Mouse (Mus musculus) left cerebral cortex, adult 9 months (tissue): ENCODE measurements around the gene Hnrnpu.

ENCODE experiments used
- DNase-seq, 2 experiments: peaks; one replicate each; pipeline ENCODE4 v3.0.0; 2022; ENCODE audit warnings: low spot score in 2 of 2

Hnrnpu gene

GRCm38 (mm10) chr1:178341435-178341834, 3.8 kb upstream of the Hnrnpu start:
- DNase-seq, result no peak

- DNase-seq, result no peak
Observed at GRCm38 (mm10) chr1:178340213-178340612, 2.6 kb upstream of the Hnrnpu start.

GRCm38 (mm10) chr1:178338318-178338641, 683 bp upstream of the Hnrnpu start:
- DNase-seq, result no peak

- DNase-seq, result no peak
Observed at GRCm38 (mm10) chr1:178336777-178337481, 668 bp downstream of the Hnrnpu start.

GRCm38 (mm10) chr1:178336289-178336775, 1.3 kb downstream of the Hnrnpu start:
- DNase-seq, result peak; percentile 69 to 90

- no peak for DNase-seq
Observed at GRCm38 (mm10) chr1:178335860-178336261, 1.7 kb downstream of the Hnrnpu start.

- DNase-seq, result no peak
Observed at GRCm38 (mm10) chr1:178329946-178330345, 7.7 kb downstream of the Hnrnpu start.

GRCm38 (mm10) chr1:178329017-178329416, 8.6 kb downstream of the Hnrnpu start:
- no peak for DNase-seq

GRCm38 (mm10) chr1:178326950-178327349, 10.6 kb downstream of the Hnrnpu start:
- no peak for DNase-seq

- no peak for DNase-seq
Observed at GRCm38 (mm10) chr1:178326357-178326756, 11.2 kb downstream of the Hnrnpu start.

GRCm38 (mm10) chr1:178324568-178324967, 13.0 kb downstream of the Hnrnpu start:
- DNase-seq, result no peak

- no peak for DNase-seq
Observed at GRCm38 (mm10) chr1:178323235-178323634, 14.4 kb downstream of the Hnrnpu start.

- DNase-seq, result no peak
Observed at GRCm38 (mm10) chr1:178321730-178322357, 15.8 kb downstream of the Hnrnpu start.

GRCm38 (mm10) chr1:178320723-178321590, 16.6 kb downstream of the Hnrnpu start:
- no peak for DNase-seq

- no peak for DNase-seq
Observed at GRCm38 (mm10) chr1:178320038-178320722, 17.4 kb downstream of the Hnrnpu start.

GRCm38 (mm10) chr1:178319295-178320037, 18.1 kb downstream of the Hnrnpu start:
- no peak for DNase-seq

- peak; percentile 88 to 94 for DNase-seq
Observed at GRCm38 (mm10) chr1:178318389-178319184, 19.0 kb downstream of the Hnrnpu start, which contains the start of gene Cox20. Cox20 (plus strand) TSS chr1:178319130.

GRCm38 (mm10) chr1:178318002-178318388, 19.6 kb downstream of the Hnrnpu start:
- peak in 1 of 2 experiments; percentile 79 for DNase-seq

GRCm38 (mm10) chr1:178317275-178318001, 20.2 kb downstream of the Hnrnpu start:
- DNase-seq, result no peak
